Mouse (Mus musculus) CD4-positive, CD25-positive, alpha-beta regulatory T cell (primary cell): ENCODE data around the gene AI182371. TPM values are rescaled to one million over a fixed set of nuclear protein-coding genes. Genes with fewer than 3 reads are reported as not detected.

Source experiments
- polyA plus RNA-seq: library from polyadenylated mRNA; unstranded; fragments of 100-300 nt; shearing (Covaris generic); gene quantifications from one replicate; pipeline ENCODE4 v1.2.1, GENCODE M21; 2017

Gene AI182371
- polyA plus RNA-seq = 1.1 TPM

GRCm38 (mm10) chr2:35101443-35101842 lies at the start of gene AI182371:
Gene AI182371, minus strand, starts transcription at chr2:35101543.

GRCm38 (mm10) chr2:35109141-35109923 lies 8.0 kb upstream of the AI182371 start, which contains the start of gene Cntrl:
Gene Cntrl, plus strand, starts transcription at chr2:35109492.

GRCm38 (mm10) chr2:35061338-35061737 lies 40.0 kb downstream of the AI182371 start, which contains the start of gene Hc:
Gene Hc, minus strand, starts transcription at chr2:35061438.

Other genes starting within 250 kb of the AI182371 start
- not detected for gene Cutal, start 227.1 kb downstream of the AI182371 start, polyA plus RNA-seq
- gene Psmd5, start 226.6 kb downstream of the AI182371 start, polyA plus RNA-seq = 94.5 TPM
- gene Phf19, start 187.5 kb downstream of the AI182371 start, polyA plus RNA-seq = 1.1 TPM
- gene Traf1, start 139.8 kb downstream of the AI182371 start, polyA plus RNA-seq = 383 TPM
- gene Hc, start 40.1 kb downstream of the AI182371 start, polyA plus RNA-seq = 0.67 TPM
- gene Cntrl, start 7.9 kb upstream of the AI182371 start, polyA plus RNA-seq = 96.5 TPM
- gene Rab14, start 99.6 kb upstream of the AI182371 start, polyA plus RNA-seq = 159 TPM
- 33.3 TPM for gene Gsn, start 154.8 kb upstream of the AI182371 start, polyA plus RNA-seq
- 2.0 TPM for gene Stom, start 235.4 kb upstream of the AI182371 start, polyA plus RNA-seq